Mouse (Mus musculus): Measurements from ENCODE around the gene Itgav. TPM values are rescaled to one million over a fixed set of nuclear protein-coding genes. Genes with fewer than 3 reads are reported as not detected.

Itgav gene
- polyA plus RNA-seq, 1 experiment, result 17.5 TPM

DNA sequence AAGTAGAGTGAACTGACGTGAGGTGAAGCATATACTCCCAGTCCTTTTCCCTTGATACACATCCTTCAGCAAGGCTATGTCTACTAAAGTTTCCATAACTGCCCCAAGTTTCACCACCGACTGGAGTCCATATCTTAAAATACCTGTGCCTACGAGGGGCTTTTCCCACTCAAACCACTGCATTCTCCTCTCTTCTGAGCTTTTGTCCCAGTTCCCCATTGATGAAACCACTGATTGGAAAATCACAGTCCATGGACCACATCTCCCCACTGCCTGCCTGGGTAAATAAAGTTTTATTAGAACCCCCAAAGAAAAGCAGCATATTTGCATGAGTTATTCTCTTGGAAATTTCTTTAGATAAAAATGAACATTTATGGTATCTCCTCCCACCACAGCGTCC is 8.7 kb downstream of the Itgav start:
- TF ChIP-seq POLR2A (IDR thresholded peaks at IDR 0.05; ENCODE audit: low read depth, low read length) (no peak), CTCF (IDR thresholded peaks at IDR 0.05; ENCODE audit: extremely low read depth, insufficient read depth, insufficient read length, insufficient replicate concordance) (no peak)
- DNase-seq (ENCODE audit: low read depth in 1 of 2, low spot score in 2 of 2), result no peak
- H3K36me3 ChIP-seq (ENCODE audit: control insufficient read depth, insufficient read depth, low read length), result 0 out of 2 replicates have a peak, but pooled peaks cover 6% of the 10 kb centered on the region
- no peaks in the 10 kb centered on the region for H3K27me3 ChIP-seq (ENCODE audit: control insufficient read depth, insufficient read depth, low read length)
- 84% methylated on average over 4 of the region's 4 CpGs for WGBS
- H3K4me1 ChIP-seq (ENCODE audit: control insufficient read depth, insufficient read depth, insufficient read length), result no peaks in the 10 kb centered on the region; the same call in none of the 2 replicates
- H3K4me3 ChIP-seq (ENCODE audit: extremely low read depth, insufficient read depth, insufficient read length), result no peak overlapping the region
- H3K27ac ChIP-seq (ENCODE audit: insufficient read depth, low read length), result no peak overlapping the region

DNA sequence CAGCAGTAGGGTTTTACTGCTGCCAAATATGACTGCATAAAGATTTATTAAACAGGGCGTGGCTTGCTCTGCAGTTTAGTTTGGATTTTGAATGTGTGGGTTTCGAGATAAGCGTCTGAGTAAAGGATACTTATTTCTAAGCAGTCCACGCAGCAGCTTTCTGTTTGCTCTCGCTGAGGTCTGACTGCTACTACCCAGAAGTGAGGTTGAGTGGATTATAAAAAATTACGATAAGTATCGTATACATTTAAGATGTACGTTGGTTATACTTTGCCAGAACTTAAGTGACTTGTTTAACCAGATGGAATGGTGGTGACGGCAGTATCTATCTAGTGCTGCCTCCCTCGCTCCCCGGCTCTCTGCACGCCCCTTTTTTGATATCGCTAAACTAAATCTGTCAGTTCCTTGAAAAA is 9.8 kb downstream of the Itgav start:
- 66% methylated on average over 13 of the region's 13 CpGs for whole genome bisulfite sequencing
- no peak for DNase-seq (ENCODE audit: low read depth in 1 of 2, low spot score in 2 of 2)

DNA sequence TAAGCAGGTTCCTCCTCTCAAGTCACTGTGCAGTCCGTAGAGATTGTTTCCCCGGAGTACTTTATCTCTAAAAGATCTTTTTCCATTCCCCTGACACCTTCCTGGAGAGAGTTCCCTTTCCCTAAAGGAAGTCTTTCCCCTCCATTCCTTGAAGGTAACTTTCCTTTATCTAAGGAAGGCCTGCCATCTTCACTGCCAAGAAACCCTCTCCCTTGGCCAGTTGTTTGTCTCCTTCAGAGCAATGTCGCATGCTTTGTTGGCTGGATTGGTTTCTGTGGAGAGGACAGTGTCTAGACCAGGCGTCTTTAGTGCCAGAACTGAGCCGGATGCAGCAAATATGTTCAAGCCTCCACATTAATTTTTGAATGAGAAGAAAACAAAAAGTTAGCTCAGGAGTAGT is 11.1 kb downstream of the Itgav start:
- 79% methylated on average over 5 of the region's 5 CpGs for WGBS
- H3K36me3 ChIP-seq (ENCODE audit: control insufficient read depth, insufficient read depth, low read length), result peaks cover 13% of the 10 kb centered on the region
- H3K4me3 ChIP-seq (ENCODE audit: extremely low read depth, insufficient read depth, insufficient read length), result no peak overlapping the region
- TF ChIP-seq POLR2A (IDR thresholded peaks at IDR 0.05; ENCODE audit: low read depth, low read length) (no peak), CTCF (IDR thresholded peaks at IDR 0.05; ENCODE audit: extremely low read depth, insufficient read depth, insufficient read length, insufficient replicate concordance) (no peak)
- no peaks in the 10 kb centered on the region for H3K27me3 ChIP-seq (ENCODE audit: control insufficient read depth, insufficient read depth, low read length)
- no peak overlapping the region for H3K27ac ChIP-seq (ENCODE audit: insufficient read depth, low read length)
- no peak for DNase-seq (ENCODE audit: low read depth in 1 of 2, low spot score in 2 of 2)
- H3K4me1 ChIP-seq (ENCODE audit: control insufficient read depth, insufficient read depth, insufficient read length), result peaks cover 6% of the 10 kb centered on the region; the same call in 1 of the 2 replicates

More for the DNA sequence above, 9.8 kb downstream of the Itgav start:
- no peak overlapping the region for H3K27ac ChIP-seq (ENCODE audit: insufficient read depth, low read length)
- H3K36me3 ChIP-seq (ENCODE audit: control insufficient read depth, insufficient read depth, low read length), result peaks cover 13% of the 10 kb centered on the region
- H3K4me1 ChIP-seq (ENCODE audit: control insufficient read depth, insufficient read depth, insufficient read length), result no peaks in the 10 kb centered on the region; the same call in 1 of the 2 replicates
- TF ChIP-seq CTCF (IDR thresholded peaks at IDR 0.05; ENCODE audit: extremely low read depth, insufficient read depth, insufficient read length, insufficient replicate concordance) (no peak), POLR2A (IDR thresholded peaks at IDR 0.05; ENCODE audit: low read depth, low read length) (no peak)
- no peaks in the 10 kb centered on the region for H3K27me3 ChIP-seq (ENCODE audit: control insufficient read depth, insufficient read depth, low read length)
- H3K4me3 ChIP-seq (ENCODE audit: extremely low read depth, insufficient read depth, insufficient read length), result no peak overlapping the region

DNA sequence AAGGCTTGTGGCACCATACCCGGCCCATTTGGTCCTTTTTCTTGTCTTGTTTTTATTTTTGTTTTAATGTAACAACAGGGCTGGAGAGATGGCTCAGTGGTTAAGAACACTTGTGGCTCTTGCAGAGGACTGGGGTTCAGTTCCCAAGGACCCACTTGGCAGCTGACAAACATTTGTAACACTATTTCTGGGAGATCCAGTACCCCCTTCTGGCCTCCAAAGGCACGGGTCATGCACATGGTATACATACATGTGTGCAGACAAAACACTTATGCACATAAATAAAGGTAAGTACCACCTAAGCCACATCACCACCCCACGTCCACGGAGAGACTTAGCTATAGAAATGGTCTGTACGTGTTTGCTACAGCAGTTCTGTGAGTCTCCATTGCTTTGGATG is 12.6 kb downstream of the Itgav start:
- TF ChIP-seq POLR2A (IDR thresholded peaks at IDR 0.05; ENCODE audit: low read depth, low read length) (no peak), CTCF (IDR thresholded peaks at IDR 0.05; ENCODE audit: extremely low read depth, insufficient read depth, insufficient read length, insufficient replicate concordance) (no peak)
- Histone ChIP-seq H3K27me3 (ENCODE audit: control insufficient read depth, insufficient read depth, low read length) (no peaks in the 10 kb centered on the region), H3K27ac (ENCODE audit: insufficient read depth, low read length) (no peak overlapping the region), H3K4me1 (ENCODE audit: control insufficient read depth, insufficient read depth, insufficient read length) (peaks cover 6% of the 10 kb centered on the region; the same call in 1 of the 2 replicates), H3K36me3 (ENCODE audit: control insufficient read depth, insufficient read depth, low read length) (peaks cover 12% of the 10 kb centered on the region), H3K4me3 (ENCODE audit: extremely low read depth, insufficient read depth, insufficient read length) (no peak overlapping the region)
- 93% methylated on average over 5 of the region's 5 CpGs for WGBS
- no peak for DNase-seq (ENCODE audit: low read depth in 1 of 2, low spot score in 2 of 2)

DNA sequence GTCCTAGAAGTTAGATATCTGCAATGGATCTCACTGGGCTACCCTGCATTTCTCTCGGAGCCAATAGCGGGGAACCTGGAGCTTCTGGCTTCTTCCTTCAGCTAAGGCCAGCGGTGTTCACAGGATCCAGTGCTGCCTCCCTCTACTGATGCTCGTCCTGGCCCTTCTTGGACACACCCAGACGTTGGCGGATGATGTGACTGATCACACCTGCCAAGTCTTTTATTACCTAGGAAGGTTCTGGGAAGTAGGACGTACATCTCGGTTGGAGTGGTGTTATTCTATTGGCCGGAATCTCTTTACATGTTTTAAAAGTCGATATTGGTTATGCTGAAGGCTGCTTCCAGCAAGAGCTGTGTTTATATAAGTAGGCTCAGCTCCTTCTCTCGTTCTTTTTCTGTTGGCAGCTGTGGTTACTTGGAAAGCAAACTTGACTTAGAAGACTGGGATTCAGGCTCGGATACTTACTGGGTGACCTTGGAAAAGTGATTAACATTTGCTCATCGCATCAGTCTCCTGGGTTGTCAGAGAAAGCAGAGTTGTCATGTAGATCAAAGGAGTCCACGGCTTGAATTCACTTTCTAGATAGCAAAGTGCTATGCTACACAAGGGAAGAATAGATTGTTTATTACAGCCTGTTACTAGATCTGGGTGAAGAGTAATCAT is 14.5 kb downstream of the Itgav start:
- H3K27ac ChIP-seq (ENCODE audit: insufficient read depth, low read length), result no peak overlapping the region
- DNase-seq (ENCODE audit: low read depth in 1 of 2, low spot score in 2 of 2), result no peak
- H3K4me3 ChIP-seq (ENCODE audit: extremely low read depth, insufficient read depth, insufficient read length), result no peak overlapping the region
- peaks cover 12% of the 10 kb centered on the region for H3K36me3 ChIP-seq (ENCODE audit: control insufficient read depth, insufficient read depth, low read length)
- WGBS, result 94% methylated on average over 14 of the region's 14 CpGs
- H3K27me3 ChIP-seq (ENCODE audit: control insufficient read depth, insufficient read depth, low read length), result no peaks in the 10 kb centered on the region
- TF ChIP-seq POLR2A (IDR thresholded peaks at IDR 0.05; ENCODE audit: low read depth, low read length), result no peak
- peaks cover 14% of the 10 kb centered on the region; the same call in 1 of the 2 replicates for H3K4me1 ChIP-seq (ENCODE audit: control insufficient read depth, insufficient read depth, insufficient read length)

DNA sequence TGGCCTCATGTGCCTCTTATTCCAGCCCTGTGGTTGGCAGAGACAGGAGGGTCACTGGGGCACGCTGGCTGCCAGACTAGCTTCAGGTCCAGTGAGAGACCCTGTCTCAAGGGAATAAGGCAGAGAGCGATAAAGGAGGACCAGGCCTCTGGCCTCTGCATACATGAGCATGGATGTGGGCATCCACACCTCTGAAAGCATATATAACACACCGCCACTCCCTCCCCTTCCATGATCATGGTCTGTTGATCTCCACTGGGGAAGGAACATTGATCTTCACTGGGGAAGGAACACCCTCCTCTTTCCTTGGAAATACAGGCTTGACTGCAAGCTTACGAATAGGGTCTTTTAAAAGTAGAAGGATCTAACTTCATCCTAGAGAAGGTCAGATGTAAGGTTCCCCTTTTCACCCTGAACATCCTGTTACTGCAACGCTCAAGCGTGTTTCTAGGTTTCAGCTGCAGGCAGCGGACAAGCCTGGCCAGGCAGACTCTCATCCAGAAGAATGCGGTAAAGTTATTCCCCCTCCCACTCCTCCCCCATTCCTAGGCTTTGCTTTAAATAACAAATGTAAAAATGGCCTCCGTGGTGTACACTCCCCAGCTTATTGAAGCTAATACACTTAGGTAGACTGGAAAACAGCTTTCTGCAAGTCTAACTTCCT is 15.4 kb downstream of the Itgav start:
- Histone ChIP-seq H3K4me3 (ENCODE audit: extremely low read depth, insufficient read depth, insufficient read length) (no peak overlapping the region), H3K4me1 (ENCODE audit: control insufficient read depth, insufficient read depth, insufficient read length) (peaks cover 14% of the 10 kb centered on the region; the same call in 1 of the 2 replicates), H3K36me3 (ENCODE audit: control insufficient read depth, insufficient read depth, low read length) (peaks cover 12% of the 10 kb centered on the region), H3K27ac (ENCODE audit: insufficient read depth, low read length) (peak overlapping the region; percentile 12; the same call in 1 of the 2 replicates), H3K27me3 (ENCODE audit: control insufficient read depth, insufficient read depth, low read length) (no peaks in the 10 kb centered on the region)
- 44% methylated on average over 9 of the region's 9 CpGs for WGBS
- no peak for DNase-seq (ENCODE audit: low read depth in 1 of 2, low spot score in 2 of 2)
- TF ChIP-seq POLR2A (IDR thresholded peaks at IDR 0.05; ENCODE audit: low read depth, low read length) (no peak), CTCF (IDR thresholded peaks at IDR 0.05; ENCODE audit: extremely low read depth, insufficient read depth, insufficient read length, insufficient replicate concordance) (no peak)

DNA sequence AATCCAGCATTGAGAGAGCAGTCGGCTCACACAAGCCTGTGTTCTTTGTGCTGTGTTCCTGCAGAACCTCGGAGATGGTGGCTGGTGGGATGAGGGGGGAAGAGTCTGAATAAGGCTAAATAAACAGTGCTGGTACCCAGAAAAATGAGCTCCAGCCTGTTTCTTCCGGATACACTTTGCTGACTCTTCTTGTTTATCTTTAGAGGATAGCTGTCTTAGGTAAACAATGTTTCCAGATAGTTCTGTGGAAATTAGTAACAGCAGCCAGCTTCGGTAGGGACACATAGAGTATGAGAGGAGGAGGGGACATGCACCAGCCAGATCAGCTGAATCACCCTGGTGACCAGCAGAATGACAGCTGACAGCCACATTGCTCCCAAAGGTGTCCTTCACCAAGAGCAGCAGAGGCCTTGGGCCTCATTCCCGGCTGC is 16.4 kb downstream of the Itgav start:
- WGBS, result 70% methylated on average over 5 of the region's 5 CpGs
- TF ChIP-seq CTCF (IDR thresholded peaks at IDR 0.05; ENCODE audit: extremely low read depth, insufficient read depth, insufficient read length, insufficient replicate concordance) (no peak), POLR2A (IDR thresholded peaks at IDR 0.05; ENCODE audit: low read depth, low read length) (no peak)

More for the DNA sequence above, 16.4 kb downstream of the Itgav start:
- Histone ChIP-seq H3K36me3 (ENCODE audit: control insufficient read depth, insufficient read depth, low read length) (peaks cover 12% of the 10 kb centered on the region), H3K4me3 (ENCODE audit: extremely low read depth, insufficient read depth, insufficient read length) (no peak overlapping the region), H3K4me1 (ENCODE audit: control insufficient read depth, insufficient read depth, insufficient read length) (peaks cover 14% of the 10 kb centered on the region; the same call in 1 of the 2 replicates), H3K27me3 (ENCODE audit: control insufficient read depth, insufficient read depth, low read length) (no peaks in the 10 kb centered on the region), H3K27ac (ENCODE audit: insufficient read depth, low read length) (no peak overlapping the region)
- no peak for DNase-seq (ENCODE audit: low read depth in 1 of 2, low spot score in 2 of 2)
